Mouse (Mus musculus) CH12.LX (cell line): Measurements from ENCODE around the gene Taldo1.

ENCODE experiments used
- CTCF ChIP-seq, 2 experiments: IDR thresholded peaks in 1 of 2; conservative IDR thresholded peaks in 1 of 2; 2 replicates each; pipeline ENCODE4 v1.5.1; 2011 to 2012; ENCODE audit warnings: low read depth in 2 of 2, low read length in 2 of 2, improper control_type of control experiment in 1 of 2, inconsistent platforms in 1 of 2, mild to moderate bottlenecking in 1 of 2, moderate library complexity in 1 of 2
- POLR2A ChIP-seq: IDR thresholded peaks from 2 replicates; pipeline ENCODE4 v1.6.1; 2011; ENCODE audit warnings: low read depth, mild to moderate bottlenecking, improper control_type of control experiment, low read length

GRCm38 (mm10) chr7:141411667-141412066 lies 19.7 kb downstream of the Taldo1 start:
- TF ChIP-seq CTCF (conservative IDR thresholded peaks at IDR 0.05 in 1 of 2, IDR thresholded peaks at IDR 0.05 in 1 of 2; ENCODE audit: low read depth in 2 of 2, low read length in 2 of 2) (no peak), POLR2A (no peak)
